In the genomic region with DNA sequence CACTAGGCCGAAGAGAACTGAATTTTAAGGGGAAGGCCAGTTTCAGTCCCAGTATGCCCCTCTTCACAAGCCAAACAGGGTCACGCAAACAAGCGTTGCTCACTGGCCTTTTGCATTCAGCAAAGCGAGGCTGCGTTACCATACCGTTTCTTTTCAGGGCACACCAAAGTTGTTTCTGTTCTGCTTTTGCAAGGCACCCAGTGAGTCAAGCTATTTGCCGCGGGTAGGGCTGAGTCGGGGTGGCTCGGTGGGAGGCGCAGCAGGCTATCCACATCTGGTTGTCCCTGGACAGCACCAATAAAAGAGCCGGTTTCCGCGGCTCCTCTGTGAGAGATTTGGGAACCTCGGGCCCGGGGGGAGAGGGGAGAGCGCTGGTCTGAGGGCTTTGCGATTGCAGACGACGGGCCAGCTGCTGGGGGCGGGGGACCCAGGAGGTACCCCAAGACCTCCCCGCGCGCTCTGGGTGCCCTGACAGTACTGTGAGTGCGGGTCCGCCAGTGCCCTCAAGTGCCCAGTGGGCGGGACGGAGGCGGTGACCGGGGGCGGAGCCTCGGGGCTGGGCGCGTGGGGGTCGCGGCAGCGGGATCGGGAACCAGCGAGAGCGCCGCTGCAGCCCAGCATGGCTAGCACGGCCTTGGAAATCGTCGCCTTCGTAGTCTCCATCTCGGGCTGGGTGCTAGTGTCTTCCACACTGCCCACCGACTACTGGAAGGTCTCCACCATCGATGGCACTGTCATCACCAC, we compare ENCODE assay signal across 8 mouse cellular contexts.
DNase-seq lines count a peak whose midpoint lies in the region; ATAC-seq and TF ChIP-seq lines count a peak whose summit lies in the region.

No protein-coding gene starts in this region.

- no peaks in the 10 kb centered on the region for H3K9me3 ChIP-seq in embryonic facial prominence, embryonic 15.5 days (replicated peaks)
- H3K9me3 ChIP-seq in heart, postnatal 0 days (replicated peaks; ENCODE audit: control insufficient read depth, low read length), result no peaks in the 10 kb centered on the region

- TF ChIP-seq EP300 in heart, postnatal 0 days (IDR thresholded peaks at IDR 0.05; ENCODE audit: low read depth), result no peak

- ATAC-seq in embryonic facial prominence, embryonic 15.5 days (ENCODE audit: insufficient number of reproducible peaks, low FRiP score, low TSS enrichment, low read depth), result 0 out of 2 replicates have a peak, but pooled peaks have one; percentile 34
- 0 out of 2 replicates have a peak, but pooled peaks have one; percentile 51 for ATAC-seq in heart, postnatal 0 days (ENCODE audit: insufficient read depth, low read depth)

- peaks cover 9% of the 10 kb centered on the region for H3K4me1 ChIP-seq in embryonic facial prominence, embryonic 15.5 days
- peaks cover 9% of the 10 kb centered on the region for H3K4me1 ChIP-seq in heart, postnatal 0 days (ENCODE audit: control insufficient read depth, insufficient read depth)

- H3K9ac ChIP-seq in embryonic facial prominence, embryonic 15.5 days, result peak overlapping the region; percentile 19; the same call in 1 of the 2 replicates
- peak overlapping the region; percentile 36; the same call in 1 of the 2 replicates for H3K9ac ChIP-seq in heart, postnatal 0 days (replicated peaks; ENCODE audit: low read depth, low read length)

- H3K36me3 ChIP-seq in embryonic facial prominence, embryonic 15.5 days, result no peaks in the 10 kb centered on the region
- H3K36me3 ChIP-seq in heart, postnatal 0 days (replicated peaks; ENCODE audit: control insufficient read depth, insufficient read depth, low read length), result no peaks in the 10 kb centered on the region

- peak overlapping the region; percentile 59 for H3K4me3 ChIP-seq in embryonic facial prominence, embryonic 15.5 days (replicated peaks)
- H3K4me3 ChIP-seq in heart, postnatal 0 days (ENCODE audit: low read depth, low read length), result peak overlapping the region; percentile 63

- peaks cover 3% of the 10 kb centered on the region; the same call in 1 of the 2 replicates for H3K27me3 ChIP-seq in embryonic facial prominence, embryonic 15.5 days
- H3K27me3 ChIP-seq in heart, postnatal 0 days (ENCODE audit: control insufficient read depth, insufficient read depth, low read length), result peaks cover 21% of the 10 kb centered on the region

- WGBS in embryonic facial prominence, embryonic 15.5 days, result 2% methylated on average over 46 of the region's 48 CpGs
- WGBS in heart, postnatal 0 days, result 2% methylated on average over 45 of the region's 48 CpGs

- H3K4me2 ChIP-seq in embryonic facial prominence, embryonic 15.5 days (replicated peaks), result peak overlapping the region; percentile 99
- peak overlapping the region; percentile 98 for H3K4me2 ChIP-seq in heart, postnatal 0 days (ENCODE audit: low read depth, low read length)

- H3K27ac ChIP-seq in embryonic facial prominence, embryonic 15.5 days (replicated peaks), result no peak overlapping the region
- no peak overlapping the region for H3K27ac ChIP-seq in heart, postnatal 0 days (ENCODE audit: low read depth)

- peak; percentile 23 for DNase-seq in right cerebral cortex, adult 18-20 months
- no peak for DNase-seq in right cerebral cortex, postnatal 36 days (ENCODE audit: low spot score in 2 of 2)
- DNase-seq in heart, postnatal 0 days (ENCODE audit: low spot score), result no peak
- DNase-seq in kidney, postnatal 14 days, result peak; percentile 78
- DNase-seq in lung, postnatal 25 days (ENCODE audit: low spot score), result peak; percentile 49
- DNase-seq in ovary, postnatal 14 days (ENCODE audit: low spot score), result peak; percentile 46
- peak; percentile 53 for DNase-seq in thymus, postnatal 25 days

- TF ChIP-seq CTCF in heart, postnatal 0 days (IDR thresholded peaks at IDR 0.05; ENCODE audit: low read depth), result no peak

Comparison
In these comparisons a context has a peak if more than half of its experiments do, and no peak if none do; other contexts are left out.
1. DNase-seq: peak in right cerebral cortex, adult 18-20 months (single experiment), kidney, postnatal 14 days (single experiment), lung, postnatal 25 days (single experiment), ovary, postnatal 14 days (single experiment) and thymus, postnatal 25 days (single experiment); none in right cerebral cortex, postnatal 36 days (0 of 2) and heart, postnatal 0 days (single experiment).